Mouse (Mus musculus): ENCODE results near the gene 1700086D15Rik.

Gene 1700086D15Rik

GRCm38 (mm10) chr11:65159791-65160190 is at the start of gene 1700086D15Rik:
TSS of gene 1700086D15Rik (minus strand) at chr11:65159891.
- no peak for DNase-seq (ENCODE audit: low read depth, low spot score)

GRCm38 (mm10) chr11:65209441-65209840 is 49.8 kb upstream of the 1700086D15Rik start:
- DNase-seq (ENCODE audit: low read depth, low spot score), result no peak

- no peak for DNase-seq (ENCODE audit: low read depth, low spot score)
Measured at GRCm38 (mm10) chr11:65205306-65205705, 45.6 kb upstream of the 1700086D15Rik start.

GRCm38 (mm10) chr11:65204651-65205050 is 45.0 kb upstream of the 1700086D15Rik start:
- no peak for DNase-seq (ENCODE audit: low read depth, low spot score)

- DNase-seq (ENCODE audit: low read depth, low spot score), result no peak
Measured at GRCm38 (mm10) chr11:65203020-65203419, 43.3 kb upstream of the 1700086D15Rik start.

GRCm38 (mm10) chr11:65202236-65202635 is 42.5 kb upstream of the 1700086D15Rik start:
- DNase-seq (ENCODE audit: low read depth, low spot score), result no peak

- DNase-seq (ENCODE audit: low read depth, low spot score), result no peak
Measured at GRCm38 (mm10) chr11:65198026-65198425, 38.3 kb upstream of the 1700086D15Rik start.

GRCm38 (mm10) chr11:65197280-65197679 is 37.6 kb upstream of the 1700086D15Rik start:
- peak; percentile 81 for DNase-seq (ENCODE audit: low read depth, low spot score)

- DNase-seq (ENCODE audit: low read depth, low spot score), result no peak
Measured at GRCm38 (mm10) chr11:65186974-65187373, 27.3 kb upstream of the 1700086D15Rik start.

- no peak for DNase-seq (ENCODE audit: low read depth, low spot score)
Measured at GRCm38 (mm10) chr11:65185114-65185513, 25.4 kb upstream of the 1700086D15Rik start.

- DNase-seq (ENCODE audit: low read depth, low spot score), result no peak
Measured at GRCm38 (mm10) chr11:65170121-65170750, 10.5 kb upstream of the 1700086D15Rik start.

GRCm38 (mm10) chr11:65162767-65163120 is 3.1 kb upstream of the 1700086D15Rik start, which contains the start of gene Arhgap44:
TSS of gene Arhgap44 (minus strand) at chr11:65162961.
- DNase-seq (ENCODE audit: low read depth, low spot score), result peak; percentile 64

GRCm38 (mm10) chr11:65161881-65162766 is 2.4 kb upstream of the 1700086D15Rik start:
- peak; percentile 12 for DNase-seq (ENCODE audit: low read depth, low spot score)

GRCm38 (mm10) chr11:65160991-65161880 is 1.5 kb upstream of the 1700086D15Rik start:
- DNase-seq (ENCODE audit: low read depth, low spot score), result no peak

GRCm38 (mm10) chr11:65158658-65158990 is 1.1 kb downstream of the 1700086D15Rik start:
- no peak for DNase-seq (ENCODE audit: low read depth, low spot score)

- no peak for DNase-seq (ENCODE audit: low read depth, low spot score)
Measured at GRCm38 (mm10) chr11:65157966-65158657, 1.6 kb downstream of the 1700086D15Rik start.

- no peak for DNase-seq (ENCODE audit: low read depth, low spot score)
Measured at GRCm38 (mm10) chr11:65153006-65153405, 6.7 kb downstream of the 1700086D15Rik start.

GRCm38 (mm10) chr11:65148441-65148840 is 11.2 kb downstream of the 1700086D15Rik start:
- DNase-seq (ENCODE audit: low read depth, low spot score), result no peak

GRCm38 (mm10) chr11:65142838-65143417 is 16.8 kb downstream of the 1700086D15Rik start:
- DNase-seq (ENCODE audit: low read depth, low spot score), result no peak

GRCm38 (mm10) chr11:65139030-65139429 is 20.7 kb downstream of the 1700086D15Rik start:
- DNase-seq (ENCODE audit: low read depth, low spot score), result no peak

- DNase-seq (ENCODE audit: low read depth, low spot score), result no peak
Measured at GRCm38 (mm10) chr11:65137145-65137652, 22.5 kb downstream of the 1700086D15Rik start.

Data from mesoderm, embryonic 11.5 days (tissue).